Mouse (Mus musculus) G1E-ER4 (cell line): Measurements from ENCODE around the gene Kxd1. TPM values are rescaled to one million over a fixed set of nuclear protein-coding genes. Genes with fewer than 3 reads are reported as not detected.

ENCODE experiments used
- GATA1 ChIP-seq: IDR thresholded peaks from one replicate; pipeline ENCODE4 v1.8.0; 2012; ENCODE audit warnings: low read length, inconsistent platforms
- polyA plus RNA-seq: library from polyadenylated mRNA; stranded (reverse); fragments of >175 nt; gene quantifications from 2 replicates; pipeline ENCODE4 v1.2.3, GENCODE M21; 2012

Kxd1 gene
- polyA plus RNA-seq, 1 experiment, result 41.4 TPM

GRCm38 (mm10) chr8:70493692-70494415 is 33.9 kb downstream of the Kxd1 start:
- TF ChIP-seq GATA1, result no peak

DNA sequence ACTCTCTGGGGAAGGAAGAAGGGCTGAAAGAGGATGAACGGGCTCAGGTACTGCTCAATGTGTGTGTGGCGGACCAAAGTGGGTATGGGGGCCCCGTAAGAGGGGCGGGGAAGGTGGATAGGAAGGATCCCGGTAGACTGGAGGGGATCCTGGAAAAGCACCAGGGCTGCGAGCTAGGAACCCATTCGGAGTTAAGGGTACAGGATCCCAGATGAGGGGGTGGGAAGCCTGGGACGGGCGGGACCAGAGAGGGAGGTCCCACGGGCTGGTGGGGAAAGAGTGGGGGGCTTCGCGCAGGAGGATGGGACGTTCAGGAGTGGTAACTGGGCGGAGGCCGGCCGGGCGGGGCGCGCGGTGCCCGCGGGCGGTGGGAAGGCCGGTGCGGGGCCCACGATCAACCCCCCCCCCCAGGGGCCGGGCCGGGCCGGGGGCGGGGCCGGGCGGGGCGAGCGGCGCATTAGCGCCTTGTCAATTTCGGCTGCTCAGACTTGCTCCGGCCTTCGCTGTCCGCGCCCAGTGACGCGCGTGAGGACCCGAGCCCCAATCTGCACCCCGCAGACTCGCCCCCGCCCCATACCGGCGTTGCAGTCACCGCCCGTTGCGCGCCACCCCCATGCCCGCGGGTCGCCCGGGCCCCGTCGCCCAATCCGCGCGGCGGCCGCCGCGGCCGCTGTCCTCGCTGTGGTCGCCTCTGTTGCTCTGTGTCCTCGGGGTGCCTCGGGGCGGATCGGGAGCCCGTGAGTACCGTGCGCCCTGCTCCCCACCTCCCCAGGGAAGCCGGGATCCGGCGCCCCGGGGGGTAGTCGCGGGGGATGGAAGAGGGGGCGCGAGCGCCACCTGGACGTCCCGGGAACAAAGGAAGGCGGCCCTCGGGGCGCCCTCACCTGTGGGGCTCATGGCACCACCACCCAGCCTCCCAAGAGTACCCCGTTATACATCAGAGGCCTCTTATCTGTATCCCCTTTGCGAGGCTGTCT is 34.8 kb downstream of the Kxd1 start, which contains the start of gene Crlf1:
TSS of gene Crlf1 (plus strand) at position 495 of the 977 bp plus-strand sequence.
- TF ChIP-seq GATA1, result no peak

GRCm38 (mm10) chr8:70490880-70491495 is 36.8 kb downstream of the Kxd1 start:
- TF ChIP-seq GATA1, result no peak

GRCm38 (mm10) chr8:70490061-70490879 is 37.5 kb downstream of the Kxd1 start:
- TF ChIP-seq GATA1, result no peak

DNA sequence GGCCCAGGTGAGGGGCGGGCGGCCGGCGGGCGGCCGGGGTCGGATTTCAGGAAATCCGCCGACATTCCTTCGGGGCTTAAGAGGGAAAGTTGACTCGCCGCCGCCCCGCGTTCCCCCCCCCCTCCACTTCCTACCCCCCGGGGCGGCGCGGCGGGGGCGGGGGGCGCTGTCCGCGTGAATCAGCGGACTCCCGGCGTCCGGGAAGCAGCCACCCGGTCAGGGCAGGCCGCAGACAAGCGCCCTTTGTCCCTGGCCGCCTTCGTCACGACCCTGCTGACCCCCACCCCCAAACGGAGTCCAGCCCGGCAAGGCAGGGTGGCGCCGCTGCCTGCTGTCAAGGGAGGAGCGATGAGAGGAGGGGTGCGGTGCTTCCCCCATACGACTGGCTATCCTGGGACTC is 38.2 kb downstream of the Kxd1 start:
- TF ChIP-seq GATA1, result no peak

DNA sequence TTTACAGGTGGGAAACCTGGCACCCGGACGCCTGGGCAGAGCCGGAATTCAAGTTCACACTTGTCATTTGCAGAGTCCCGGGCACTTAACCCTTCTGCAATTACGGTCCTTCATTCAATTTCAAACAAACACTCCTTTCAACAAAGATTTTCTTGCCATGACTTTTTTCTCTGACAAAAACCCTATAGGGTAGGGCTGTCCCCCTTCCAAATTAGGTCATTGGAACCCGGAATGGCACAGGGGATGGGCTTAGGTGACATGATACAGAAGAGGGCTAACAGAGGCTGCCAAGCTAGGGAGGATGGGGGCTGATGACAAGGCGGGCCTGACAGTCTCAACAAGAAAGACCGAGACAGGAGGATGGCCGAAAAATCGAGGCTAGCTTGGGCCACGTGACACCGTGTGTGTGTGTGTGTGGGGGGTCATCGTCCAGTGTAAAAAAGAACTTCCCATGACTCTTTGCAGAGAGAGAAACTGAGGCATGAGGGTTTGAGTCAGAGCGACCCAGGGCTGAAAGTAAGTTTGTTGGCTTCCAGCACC is 38.8 kb downstream of the Kxd1 start:
- no peak for TF ChIP-seq GATA1

DNA sequence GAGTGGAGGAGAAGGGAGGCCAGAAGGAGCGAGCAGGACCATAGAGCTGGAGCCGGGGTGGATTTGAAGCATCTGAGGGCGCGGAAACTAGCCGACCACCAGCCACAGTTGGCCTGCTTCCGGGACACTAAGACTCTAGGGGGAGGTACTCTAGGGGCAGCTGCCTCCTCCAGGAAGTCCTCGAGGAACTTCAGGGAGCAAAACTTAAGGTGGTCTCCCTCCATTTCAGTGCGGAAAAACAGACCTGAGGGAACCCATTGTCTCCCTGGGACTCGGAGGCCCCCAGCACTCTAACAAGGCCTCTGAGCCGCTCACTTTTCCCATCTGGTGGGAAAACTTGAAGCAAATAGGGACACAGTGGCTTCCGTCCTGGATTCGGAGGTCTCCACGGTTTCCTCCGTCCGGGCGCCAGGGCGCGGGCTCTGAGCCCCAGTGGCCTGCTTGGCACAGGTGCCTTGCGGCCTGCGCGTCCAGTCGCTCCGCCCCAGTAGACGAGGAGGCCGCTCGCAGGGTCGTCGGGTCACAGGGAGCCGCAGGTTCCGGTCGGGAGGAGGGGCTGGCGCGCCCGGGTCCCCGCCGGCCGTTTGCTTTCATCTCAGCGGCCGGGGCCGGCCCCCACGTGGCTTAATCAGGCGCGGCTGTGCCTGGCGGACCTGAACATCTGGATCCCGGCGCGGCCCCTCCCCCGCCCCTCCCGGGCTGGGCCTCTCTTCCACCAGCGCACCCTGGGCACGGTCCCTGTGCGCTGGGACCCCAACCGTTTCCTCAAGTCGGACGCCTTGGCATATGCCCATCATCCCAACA is 39.6 kb downstream of the Kxd1 start:
- TF ChIP-seq GATA1, result no peak

DNA sequence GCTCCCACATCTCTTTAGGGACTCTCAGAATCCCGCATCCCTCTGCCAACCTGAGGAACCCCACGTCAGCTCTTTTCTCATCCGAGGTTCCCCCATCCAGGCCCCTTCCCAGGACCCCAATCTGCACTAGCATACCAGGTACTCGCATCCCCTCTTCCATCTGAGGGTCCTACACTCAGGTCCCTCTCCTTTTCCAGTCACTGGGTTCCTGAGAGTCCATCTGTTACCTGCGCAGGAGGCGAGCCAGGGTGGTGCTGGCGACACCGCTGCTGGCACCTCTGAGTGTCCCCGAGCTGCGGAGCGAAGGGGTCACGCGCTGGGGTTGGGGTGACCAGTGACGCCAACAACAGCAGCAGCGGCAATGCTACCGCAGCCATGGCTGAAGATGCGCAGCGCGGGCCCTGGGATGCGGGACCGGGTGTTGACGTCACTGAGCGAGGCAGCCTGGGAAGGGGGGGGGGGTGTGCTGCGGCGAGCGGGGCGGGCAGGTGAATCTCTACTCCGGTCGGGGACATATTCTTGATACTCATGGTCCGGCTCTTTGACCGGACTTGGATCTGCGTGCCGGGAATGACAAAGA is 40.7 kb downstream of the Kxd1 start, which contains the start of gene Tmem59l:
TSS of gene Tmem59l (minus strand) at position 418 of the 580 bp plus-strand sequence.
- no peak for TF ChIP-seq GATA1

- no peak for TF ChIP-seq GATA1
Measured at GRCm38 (mm10) chr8:70486191-70486681, 41.5 kb downstream of the Kxd1 start.

GRCm38 (mm10) chr8:70482943-70483342 is 44.8 kb downstream of the Kxd1 start:
- TF ChIP-seq GATA1, result no peak

GRCm38 (mm10) chr8:70481908-70482307 is 45.8 kb downstream of the Kxd1 start:
- TF ChIP-seq GATA1, result no peak

GRCm38 (mm10) chr8:70477269-70477982 is 50.3 kb downstream of the Kxd1 start:
- TF ChIP-seq GATA1, result no peak
